8 mouse cellular contexts compared by ENCODE assay signal in genomic region chr4:43668782-43669427, GRCm38 (mm10). TPM values are rescaled to one million over a fixed set of nuclear protein-coding genes. Genes with fewer than 3 reads are reported as not detected.
A peak's percentile ranks its signal among the peaks of the same experiment; 100 is the strongest.
DNase-seq lines count a peak whose midpoint lies in the region; ATAC-seq lines count a peak whose summit lies in the region.

Gene Tmem8b, plus strand, starts transcription at chr4:43668971.
Gene Fam221b, minus strand, starts transcription at chr4:43669145.

- no peaks in the 10 kb centered on the region for H3K9me3 ChIP-seq in embryonic facial prominence, embryonic 14.5 days (ENCODE audit: control insufficient read depth, low read length)
- no peaks in the 10 kb centered on the region for H3K9me3 ChIP-seq in kidney, embryonic 14.5 days (ENCODE audit: control insufficient read depth, low read length)
- no peaks in the 10 kb centered on the region for H3K9me3 ChIP-seq in limb, embryonic 15.5 days

- peak; percentile 80 for DNase-seq in 3T3-L1 (ENCODE audit: low read depth, low spot score)
- DNase-seq in adrenal gland, postnatal 4 days (ENCODE audit: low spot score in 2 of 2), result peak; percentile 72 to 75
- DNase-seq in embryonic facial prominence, embryonic 14.5 days (ENCODE audit: low spot score), result peak; percentile 95
- DNase-seq in heart, adult 8-10 months (ENCODE audit: low spot score), result peak; percentile 86
- DNase-seq in monocyte, adult 2 months (ENCODE audit: low read depth in 1 of 2, low spot score in 2 of 2), result peak; percentile 31 to 72
- DNase-seq in spleen, postnatal 36 days (ENCODE audit: low spot score in 2 of 2), result peak; percentile 87 to 88

- ATAC-seq in embryonic facial prominence, embryonic 14.5 days (ENCODE audit: low read depth), result peak; percentile 96
- peak; percentile 93 for ATAC-seq in kidney, embryonic 14.5 days (ENCODE audit: low FRiP score, low TSS enrichment)
- peak; percentile 88 for ATAC-seq in limb, embryonic 15.5 days (ENCODE audit: insufficient number of reproducible peaks, low FRiP score, low TSS enrichment, low read depth)

- WGBS in embryonic facial prominence, embryonic 14.5 days, result 2% methylated on average over 30 of the region's 41 CpGs
- 2% methylated on average over 35 of the region's 41 CpGs for WGBS in kidney, embryonic 14.5 days
- 2% methylated on average over 41 of the region's 41 CpGs for WGBS in limb, embryonic 15.5 days

- peak within 1 kb of the TSS; percentile 75 for H3K27ac ChIP-seq in embryonic facial prominence, embryonic 14.5 days (replicated peaks; ENCODE audit: low read depth, low read length)
- no peak within 1 kb of the TSS for H3K27ac ChIP-seq in kidney, embryonic 14.5 days (ENCODE audit: low read depth, low read length)
- peak within 1 kb of the TSS; percentile 81 for H3K27ac ChIP-seq in limb, embryonic 15.5 days

- peak within 1 kb of the TSS; percentile 90 for H3K9ac ChIP-seq in embryonic facial prominence, embryonic 14.5 days (ENCODE audit: low read depth, low read length)
- H3K9ac ChIP-seq in kidney, embryonic 14.5 days (ENCODE audit: low read depth, low read length), result peak within 1 kb of the TSS; percentile 83
- peak within 1 kb of the TSS; percentile 74 for H3K9ac ChIP-seq in limb, embryonic 15.5 days

- H3K4me3 ChIP-seq in embryonic facial prominence, embryonic 14.5 days (ENCODE audit: low read depth, low read length), result peak within 1 kb of the TSS; percentile 85
- H3K4me3 ChIP-seq in kidney, embryonic 14.5 days (ENCODE audit: low read length), result peak within 1 kb of the TSS; percentile 84
- peak within 1 kb of the TSS; percentile 83 for H3K4me3 ChIP-seq in limb, embryonic 15.5 days

- H3K27me3 ChIP-seq in embryonic facial prominence, embryonic 14.5 days (replicated peaks; ENCODE audit: control insufficient read depth, insufficient read depth, low read length), result peaks cover 4% of the 10 kb centered on the region; the same call in 1 of the 2 replicates
- peaks cover 15% of the 10 kb centered on the region; the same call in 1 of the 2 replicates for H3K27me3 ChIP-seq in kidney, embryonic 14.5 days (ENCODE audit: control insufficient read depth, insufficient read depth, low read length)
- peaks cover 26% of the 10 kb centered on the region for H3K27me3 ChIP-seq in limb, embryonic 15.5 days

- 0 out of 2 replicates have a peak, but pooled peaks cover under 1% of the 10 kb centered on the region for H3K36me3 ChIP-seq in embryonic facial prominence, embryonic 14.5 days (ENCODE audit: control insufficient read depth, insufficient read depth, low read length)
- no peaks in the 10 kb centered on the region for H3K36me3 ChIP-seq in kidney, embryonic 14.5 days (ENCODE audit: control insufficient read depth, insufficient read depth, low read length)
- H3K36me3 ChIP-seq in limb, embryonic 15.5 days, result no peaks in the 10 kb centered on the region

- peaks cover 19% of the 10 kb centered on the region; the same call in 1 of the 2 replicates for H3K4me1 ChIP-seq in embryonic facial prominence, embryonic 14.5 days (ENCODE audit: control insufficient read depth, insufficient read depth, low read length)
- H3K4me1 ChIP-seq in kidney, embryonic 14.5 days (ENCODE audit: control insufficient read depth, insufficient read depth, low read length), result peaks cover 6% of the 10 kb centered on the region
- peaks cover 41% of the 10 kb centered on the region for H3K4me1 ChIP-seq in limb, embryonic 15.5 days

- peak within 1 kb of the TSS; percentile 90 for H3K4me2 ChIP-seq in embryonic facial prominence, embryonic 14.5 days (ENCODE audit: low read depth, low read length)
- H3K4me2 ChIP-seq in kidney, embryonic 14.5 days (replicated peaks; ENCODE audit: low read depth, low read length), result peak within 1 kb of the TSS; percentile 74
- peak within 1 kb of the TSS; percentile 84 for H3K4me2 ChIP-seq in limb, embryonic 15.5 days

RNA-seq across cellular contexts. Expression of gene Tmem8b, which starts in this region (rescaled TPM):
- 10 to 100 TPM; 11.3 to 11.6 TPM for total RNA-seq in adrenal gland, postnatal 4 days (2021)
- polyA plus RNA-seq in embryonic facial prominence, embryonic 14.5 days (2014; fragmentation: Nextera tagmentation; extraction: Ambion mirVana), result 2.7 and 3.4 TPM in 2 replicates
- total RNA-seq in heart, adult 8-10 months (2022), result 10 to 100 TPM; 20.3 to 24.0 (median 21.7) TPM
- polyA plus RNA-seq in kidney, embryonic 14.5 days (2014; fragmentation: Nextera tagmentation; extraction: Ambion mirVana), result 2.6 and 3.2 TPM in 2 replicates
- polyA plus RNA-seq in limb, embryonic 15.5 days (2015; fragmentation: Nextera tagmentation; extraction: Ambion mirVana), result 4.2 and 5.3 TPM in 2 replicates

RNA-seq across cellular contexts. Expression of gene Fam221b, which starts in this region (rescaled TPM):
- total RNA-seq in adrenal gland, postnatal 4 days (2021), result under 1 TPM; 0.31 to 0.62 TPM
- 3.9 and 4.3 TPM in 2 replicates for polyA plus RNA-seq in embryonic facial prominence, embryonic 14.5 days (2014; fragmentation: Nextera tagmentation; extraction: Ambion mirVana)
- total RNA-seq in heart, adult 8-10 months (2022), result under 1 TPM; 0.14 to 0.38 (median 0.28) TPM
- polyA plus RNA-seq in kidney, embryonic 14.5 days (2014; fragmentation: Nextera tagmentation; extraction: Ambion mirVana), result 2.6 and 3.7 TPM in 2 replicates
- polyA plus RNA-seq in limb, embryonic 15.5 days (2015; fragmentation: Nextera tagmentation; extraction: Ambion mirVana), result 2.9 TPM in 2 replicates
